Mouse (Mus musculus): ENCODE results near the gene Bag3.
"Not testable (repeated sequence)": the region's sequence is repeated elsewhere in the genome, so short reads cannot be mapped to it uniquely, and the experiment has no call there.

Gene Bag3

GRCm38 (mm10) chr7:128569987-128570656 is 46.7 kb downstream of the Bag3 start:
- no peak for DNase-seq

GRCm38 (mm10) chr7:128570657-128571056 is 47.2 kb downstream of the Bag3 start:
- DNase-seq = not testable (repeated sequence)

DNA sequence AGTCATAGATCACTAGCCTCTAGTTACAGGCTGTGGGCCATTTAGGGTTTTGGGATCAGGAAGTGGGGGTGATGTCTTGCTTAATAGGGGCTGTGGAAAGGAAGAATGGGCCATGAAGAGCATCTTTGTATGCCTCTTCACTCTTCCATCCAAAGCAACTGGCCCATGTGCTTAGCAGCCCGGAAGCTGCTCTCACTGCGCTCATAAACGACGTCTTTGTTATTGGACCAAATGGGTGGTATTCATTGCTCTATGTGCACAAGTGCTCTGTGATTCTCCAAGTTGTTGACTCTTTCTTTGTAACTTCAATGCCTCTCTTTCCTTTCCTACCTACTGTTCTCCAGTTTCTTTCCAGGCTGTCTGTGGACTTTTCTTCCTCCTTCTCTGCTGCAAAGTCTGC is 48.6 kb downstream of the Bag3 start:
- DNase-seq = no peak

GRCm38 (mm10) chr7:128575211-128575610 is 51.8 kb downstream of the Bag3 start:
- DNase-seq = no peak

DNA sequence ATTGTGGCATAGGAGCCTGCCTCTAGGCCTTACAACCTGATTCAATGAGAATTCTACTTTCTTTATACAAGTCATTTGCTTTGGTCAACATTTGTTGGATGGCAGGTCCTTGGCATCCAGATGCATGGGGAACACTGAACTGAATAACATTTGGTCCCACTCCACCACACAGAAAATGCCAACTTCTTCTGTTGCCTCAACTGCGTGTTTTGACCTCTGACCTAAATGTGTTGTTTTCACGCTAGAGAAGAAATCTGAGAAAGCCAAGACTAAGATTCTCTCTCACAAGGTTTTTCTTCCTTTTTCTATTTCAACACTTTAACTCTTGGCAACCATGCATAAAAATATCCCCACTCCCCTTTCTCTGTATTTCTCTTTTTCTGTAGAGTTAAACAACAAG is 52.4 kb downstream of the Bag3 start:
- DNase-seq = no peak

GRCm38 (mm10) chr7:128577607-128578006 is 54.2 kb downstream of the Bag3 start:
- no peak for DNase-seq

GRCm38 (mm10) chr7:128578199-128578945 is 55.0 kb downstream of the Bag3 start:
- DNase-seq = no peak

DNA sequence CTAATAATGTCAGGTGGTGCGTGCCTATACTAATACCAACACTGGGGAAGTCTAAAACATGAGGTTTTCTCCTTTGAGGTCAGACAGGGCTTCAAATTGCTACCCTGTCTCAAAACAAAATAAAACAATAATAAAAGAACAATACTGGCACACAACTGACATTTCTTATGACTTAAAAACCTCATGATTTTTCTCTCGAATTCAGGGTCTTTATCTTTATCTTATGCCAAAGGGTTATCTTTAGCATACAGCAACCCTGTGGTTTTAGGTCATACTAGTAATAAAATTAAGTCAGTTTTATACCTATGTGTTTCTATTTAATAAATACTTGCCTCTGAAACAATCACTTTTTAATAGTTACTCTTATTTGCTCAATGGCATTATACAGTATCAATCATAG is 56.0 kb downstream of the Bag3 start:
- DNase-seq = no peak

GRCm38 (mm10) chr7:128580318-128580717 is 56.9 kb downstream of the Bag3 start:
- DNase-seq = no peak

DNA sequence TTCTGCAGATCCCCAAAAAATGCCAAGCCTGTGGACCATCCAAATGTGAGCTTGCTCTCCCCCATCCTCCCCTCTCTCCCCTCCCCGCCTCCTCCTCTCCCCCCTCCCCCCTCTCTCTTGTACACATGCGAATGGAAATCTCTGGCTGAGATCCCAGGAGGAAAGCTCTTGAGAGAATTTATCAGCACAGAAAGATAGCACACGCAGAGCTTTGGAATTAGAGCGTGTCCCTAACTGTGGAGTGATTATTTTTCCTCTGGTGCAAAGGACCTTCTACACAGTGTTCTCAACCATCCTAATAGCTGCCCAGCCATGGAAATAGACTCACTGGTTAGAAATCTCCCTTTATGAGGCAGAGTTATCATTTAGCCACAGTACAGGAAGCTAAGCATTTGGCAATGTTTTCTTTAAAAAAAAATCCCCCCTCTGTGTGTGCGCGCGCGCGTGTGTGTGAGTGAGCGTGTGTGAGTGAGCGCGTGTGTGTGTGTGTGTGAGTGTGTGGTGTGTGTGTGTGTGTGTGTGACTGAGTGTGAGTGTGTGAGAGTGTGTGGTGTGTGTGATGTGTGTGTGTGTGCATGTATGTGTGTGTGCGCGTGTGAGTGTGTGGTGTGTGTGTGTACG is 58.6 kb downstream of the Bag3 start:
- DNase-seq = no peak

DNA sequence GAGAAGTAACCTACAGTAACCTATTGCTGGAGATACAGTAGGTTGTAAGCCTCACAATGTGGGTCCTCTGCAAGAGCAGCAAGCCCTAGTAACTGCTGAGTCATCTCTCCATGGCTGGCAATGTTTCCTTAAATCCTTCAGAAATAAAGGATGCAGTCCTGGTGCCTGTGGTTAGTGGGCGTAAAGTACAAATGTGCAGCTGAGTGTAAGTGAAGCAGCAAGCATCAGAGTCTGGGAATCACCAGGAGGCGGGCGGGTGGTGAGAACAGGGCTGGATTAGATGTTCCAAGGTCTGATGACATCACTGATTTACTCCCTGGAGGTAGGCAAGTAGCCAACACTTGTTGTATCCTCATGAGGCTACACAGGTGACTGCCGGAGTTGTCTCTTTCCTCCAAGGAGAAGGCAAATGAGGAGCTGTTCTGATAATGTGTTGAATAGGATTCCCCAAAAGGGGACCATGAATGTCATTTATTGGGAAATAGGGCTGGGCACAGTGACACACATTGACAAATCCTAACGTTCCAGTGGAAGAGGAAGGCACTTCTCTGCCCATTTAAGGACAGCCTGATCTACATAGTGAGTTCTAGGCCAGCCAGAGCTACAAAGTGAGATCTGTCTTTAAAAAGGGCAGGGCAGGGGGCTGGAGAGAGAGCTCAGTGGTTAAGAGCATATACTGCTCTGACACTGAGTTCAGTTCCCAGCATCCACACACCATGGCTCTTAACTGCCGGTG is 60.0 kb downstream of the Bag3 start:
- peak; percentile 54 to 83 for DNase-seq

- no peak for DNase-seq
Observed at GRCm38 (mm10) chr7:128587334-128587933, 64.0 kb downstream of the Bag3 start.

- peak in 1 of 2 experiments; percentile 38 for DNase-seq
Observed at GRCm38 (mm10) chr7:128591345-128592084, 68.1 kb downstream of the Bag3 start.

GRCm38 (mm10) chr7:128592118-128592935 is 68.9 kb downstream of the Bag3 start:
- DNase-seq = peak; percentile 42 to 62

DNA sequence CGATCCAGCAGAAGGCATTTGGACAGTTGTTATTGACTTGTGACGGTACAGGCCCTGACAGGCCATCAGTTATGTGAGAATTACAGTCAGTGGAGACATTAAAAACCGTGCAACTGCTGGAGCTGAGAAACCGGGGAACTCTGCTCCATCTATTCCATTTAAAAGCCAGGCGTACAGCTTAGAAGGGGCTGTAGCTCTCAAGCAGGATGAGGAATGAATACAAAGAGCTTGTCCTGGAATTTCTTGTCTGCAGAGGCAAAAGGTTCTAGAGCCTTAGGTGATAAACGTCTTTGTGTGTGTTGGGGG is 69.5 kb downstream of the Bag3 start:
- DNase-seq = no peak

- no peak for DNase-seq
Observed at GRCm38 (mm10) chr7:128596274-128596673, 72.9 kb downstream of the Bag3 start.

Measured in kidney, postnatal 25 days (tissue).